Mouse (Mus musculus) cerebellum, postnatal 25 days (tissue): ENCODE results near the gene Eefsec.

Source experiments
- DNase-seq, 2 experiments: peaks; one replicate each; pipeline ENCODE4 v3.0.0; 2021; ENCODE audit warnings: mixed read lengths in 2 of 2

Gene Eefsec

DNA sequence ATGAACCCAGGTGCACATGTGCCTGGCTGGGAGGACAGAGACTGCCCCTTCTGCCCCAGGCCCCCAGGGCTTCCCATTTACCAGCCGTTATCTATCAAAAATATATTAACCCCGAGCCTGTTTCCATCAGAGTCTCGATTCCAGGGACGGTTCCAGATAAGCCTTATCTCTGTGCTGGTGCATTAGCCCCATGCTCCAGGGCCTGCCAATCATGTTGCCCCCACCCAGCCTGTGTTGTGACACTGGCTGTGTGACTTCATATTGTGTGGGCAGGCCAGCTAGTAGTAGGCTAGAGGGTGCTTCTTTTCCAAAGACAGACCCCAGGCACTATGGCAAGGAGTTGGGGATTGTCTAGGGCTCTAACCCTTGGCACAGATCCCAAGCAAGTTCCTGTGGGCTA is 190.9 kb downstream of the Eefsec start:
- no peak for DNase-seq

DNA sequence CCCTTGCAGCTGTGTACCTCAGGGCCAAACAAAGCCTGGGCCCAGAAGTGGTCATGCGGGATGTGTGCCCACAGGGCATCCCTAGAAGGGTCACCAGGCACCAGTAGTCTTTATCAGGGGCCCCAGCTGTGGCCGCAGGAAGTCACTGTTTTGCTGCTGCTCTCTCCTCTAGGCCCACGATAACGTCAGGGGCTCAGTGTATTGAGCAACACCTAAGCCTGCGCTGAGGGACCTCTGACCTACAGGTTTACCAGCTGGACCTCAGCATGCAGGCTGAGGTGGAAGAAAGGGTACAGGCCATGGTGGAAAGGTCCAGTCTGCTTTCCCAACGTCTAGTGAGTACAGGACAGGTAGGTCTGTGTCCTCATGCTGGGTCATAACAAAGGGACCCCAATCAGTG is 192.3 kb downstream of the Eefsec start:
- DNase-seq, result no peak

DNA sequence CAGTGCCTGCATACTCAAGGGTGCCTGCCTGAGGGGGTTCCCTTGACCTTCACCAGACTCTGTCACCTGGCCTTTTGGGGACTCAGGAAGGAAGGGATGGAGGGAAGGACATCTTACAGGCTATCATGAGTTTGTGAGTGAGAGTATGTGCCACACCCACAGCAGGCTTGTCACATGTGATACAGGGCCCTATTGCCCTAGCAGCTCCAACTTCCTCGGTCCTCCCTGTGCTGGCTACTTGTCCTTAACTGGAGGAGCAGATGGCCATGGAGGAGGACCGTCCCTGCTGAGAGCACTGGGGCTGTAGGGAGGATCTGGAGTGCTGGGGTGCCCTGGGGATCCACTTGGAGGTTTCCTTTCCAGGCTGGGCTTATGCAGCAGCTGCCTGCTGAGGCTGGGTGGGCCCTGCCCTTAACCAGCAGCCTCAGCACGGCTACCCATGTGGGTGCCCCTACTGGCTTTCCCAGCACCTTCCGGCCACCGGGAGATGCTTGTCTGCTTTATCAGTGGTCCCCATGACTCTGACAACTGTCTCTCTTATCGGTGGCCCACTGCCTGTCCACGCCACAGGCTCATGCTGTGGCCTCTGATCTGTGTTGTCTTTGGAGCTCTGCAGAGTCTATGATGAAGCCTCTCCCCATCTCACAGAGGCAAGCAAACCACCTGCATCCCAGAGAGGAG is 194.4 kb downstream of the Eefsec start:
- no peak for DNase-seq

DNA sequence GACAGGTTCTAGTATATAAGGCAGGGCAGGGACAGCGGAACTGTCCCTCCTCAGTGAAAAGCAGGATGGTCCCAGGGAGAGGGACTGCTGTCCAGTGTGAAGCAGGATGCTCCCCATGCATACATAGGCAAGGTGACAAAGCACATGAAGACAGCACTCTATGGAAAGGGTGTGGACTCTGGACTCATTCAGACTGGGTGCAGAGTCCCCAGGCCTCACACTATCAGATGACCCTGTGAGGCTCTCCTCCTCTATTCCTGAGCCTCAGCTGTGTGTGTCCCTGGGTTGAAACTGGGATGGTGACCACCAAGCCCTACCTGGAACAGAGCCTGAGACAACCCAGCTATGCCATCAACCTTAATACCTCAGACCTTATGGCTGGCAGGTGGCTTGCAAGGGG is 194.9 kb downstream of the Eefsec start:
- no peak for DNase-seq

DNA sequence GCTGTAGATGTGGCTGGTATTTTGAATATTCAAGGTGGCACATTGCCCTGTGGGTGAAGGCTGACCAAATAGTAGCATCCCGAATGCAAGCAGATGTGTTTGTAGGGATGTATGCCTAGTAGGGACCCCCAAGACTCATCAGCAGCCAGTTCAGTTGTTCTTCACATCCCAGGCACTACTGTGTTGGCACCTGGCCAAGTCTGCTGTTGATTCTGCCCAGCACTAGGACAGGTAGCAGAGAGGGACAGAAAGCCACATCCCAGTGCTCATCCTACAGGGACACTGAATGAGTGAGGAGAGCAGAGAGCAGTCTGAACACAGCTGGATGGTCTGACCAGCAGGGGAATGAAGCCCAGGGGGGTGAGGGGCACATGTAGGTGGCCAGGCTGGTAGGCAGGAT is 197.1 kb downstream of the Eefsec start:
- peak in 1 of 2 experiments; percentile 14 for DNase-seq

DNA sequence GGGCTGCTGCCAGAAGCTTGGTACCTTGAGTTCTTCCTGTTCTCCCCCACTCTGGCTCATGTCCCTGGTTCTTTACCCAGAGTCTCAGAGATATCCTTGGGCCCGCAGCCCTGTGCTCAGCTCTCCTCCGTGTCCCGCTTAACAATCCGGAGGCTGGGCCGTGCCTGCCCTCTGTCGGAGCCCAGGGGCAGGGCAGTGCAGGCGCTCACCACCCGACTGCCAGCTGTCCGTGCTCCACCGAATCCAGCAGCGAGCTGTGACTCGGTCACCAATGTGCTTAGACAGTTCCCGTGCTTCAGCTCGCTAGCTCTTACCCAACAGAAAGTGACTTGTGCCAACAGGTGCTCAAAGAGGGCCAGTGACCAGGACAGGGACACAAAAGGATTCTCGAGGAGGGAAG is 203.7 kb downstream of the Eefsec start:
- peak; percentile 61 to 75 for DNase-seq

DNA sequence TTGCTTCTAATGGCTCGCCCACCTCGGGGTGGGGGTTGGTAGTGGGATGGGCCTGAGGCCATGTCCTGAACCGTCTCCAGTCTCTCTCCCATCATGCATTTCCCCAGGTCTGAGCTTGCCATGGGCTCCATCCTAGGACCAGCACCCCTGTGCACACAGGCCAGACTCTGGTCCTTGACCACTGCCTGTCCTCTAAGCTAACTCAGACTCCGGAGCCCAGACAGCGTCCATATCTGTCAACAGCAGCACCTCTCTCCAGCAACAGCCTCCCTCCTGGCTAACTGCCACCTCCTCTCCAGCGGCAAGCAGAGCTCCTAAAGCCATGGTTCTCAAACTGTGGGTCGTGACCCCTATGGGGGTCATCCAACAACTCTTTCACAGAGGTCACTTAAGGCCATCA is 209.8 kb downstream of the Eefsec start:
- no peak for DNase-seq

DNA sequence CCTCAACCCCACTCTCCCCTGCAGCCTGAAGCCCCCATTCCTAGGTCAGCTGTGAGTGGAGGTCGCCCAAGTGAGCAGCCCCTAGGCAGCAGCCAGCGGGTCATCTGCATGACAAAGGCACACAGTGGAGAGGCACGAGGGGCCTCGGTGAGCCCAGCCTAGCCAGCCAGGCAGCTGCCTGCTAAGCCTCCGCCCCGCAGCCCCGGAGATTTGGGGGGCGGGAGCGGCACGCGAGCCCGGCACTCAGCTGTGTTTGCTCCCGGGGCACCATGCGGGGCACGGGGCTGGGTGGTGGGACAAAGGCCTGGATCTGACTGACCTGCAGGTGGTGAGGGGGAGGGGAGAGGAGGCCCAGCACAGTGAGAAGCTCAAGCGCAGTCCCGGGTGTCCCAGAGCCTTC is 210.4 kb downstream of the Eefsec start:
- DNase-seq, result no peak

DNA sequence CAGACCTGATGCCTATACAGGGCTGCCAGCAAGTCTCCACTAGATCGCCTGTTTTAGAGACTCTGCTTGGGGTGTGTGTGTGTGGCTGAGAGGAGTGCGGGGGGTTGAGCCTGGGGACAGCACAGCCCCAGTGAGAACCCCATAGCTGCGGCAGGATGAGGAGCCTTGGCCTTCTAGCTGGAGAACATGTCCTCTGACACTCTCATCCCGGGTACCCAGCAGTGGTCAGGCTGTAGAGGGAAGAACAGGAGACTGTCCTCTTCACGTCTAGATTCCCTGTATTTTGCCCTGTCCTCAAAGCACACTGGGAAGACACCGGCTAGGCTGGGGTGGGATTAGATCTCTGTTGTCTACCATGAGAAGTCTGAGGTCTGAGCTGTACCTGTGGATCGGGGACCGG is 210.9 kb downstream of the Eefsec start:
- no peak for DNase-seq

DNA sequence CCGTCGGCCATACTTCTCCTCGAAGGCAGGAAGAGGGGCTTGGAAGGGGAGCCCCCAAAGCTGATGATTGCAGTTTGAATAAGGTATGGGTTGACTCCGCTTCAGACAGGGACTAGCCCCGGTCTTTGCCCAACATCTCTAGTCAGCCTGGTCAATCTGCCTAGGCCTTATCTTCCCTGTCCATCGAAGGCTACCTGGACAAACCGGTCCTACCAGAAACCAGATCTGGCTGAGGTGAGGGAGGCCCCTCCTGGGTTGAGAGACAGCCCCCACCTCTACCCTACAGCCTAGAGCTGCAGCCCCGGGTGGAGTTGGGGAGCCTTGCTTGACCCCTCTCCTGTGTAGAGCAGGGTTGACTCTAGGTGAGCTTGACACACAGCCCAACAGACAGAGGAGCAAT is 212.3 kb downstream of the Eefsec start:
- DNase-seq, result no peak

DNA sequence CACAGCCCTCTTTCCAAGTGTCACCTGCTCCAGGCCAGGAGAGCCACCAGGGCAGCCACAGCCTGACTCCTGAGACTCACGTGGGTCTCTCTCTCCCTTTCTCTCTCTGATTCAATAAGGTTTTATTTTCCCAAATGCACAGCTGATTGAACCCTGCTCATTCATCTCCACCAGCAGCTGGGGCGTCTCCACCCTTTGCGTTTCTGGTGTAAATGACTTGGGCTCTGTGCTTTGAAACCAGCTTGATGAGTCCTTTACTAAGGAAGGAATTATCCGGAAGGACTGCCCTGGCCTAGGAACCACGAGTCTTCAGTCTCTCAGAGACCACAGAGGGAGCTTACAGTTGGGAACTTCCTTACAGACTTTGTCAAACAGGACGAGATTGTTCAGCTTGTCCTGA is 214.1 kb downstream of the Eefsec start:
- no peak for DNase-seq

DNA sequence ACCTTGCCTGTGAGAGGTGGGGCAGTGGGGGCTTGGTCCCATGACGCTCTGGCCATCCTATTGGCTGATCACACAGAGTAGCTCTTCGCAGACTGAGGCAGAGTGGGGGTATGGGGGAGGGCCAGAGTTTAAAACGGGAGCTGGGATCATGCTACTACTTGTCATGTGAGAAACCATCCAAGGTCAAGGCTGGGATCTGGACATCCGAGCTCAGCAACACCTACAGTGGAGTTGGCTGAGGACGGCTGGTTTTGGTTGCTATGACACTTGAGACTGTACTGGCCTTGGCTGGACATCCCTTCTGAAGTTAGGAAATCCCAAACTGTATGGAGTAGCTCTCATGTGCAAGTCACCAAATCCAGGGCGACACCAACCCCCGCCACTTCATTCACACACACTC is 214.5 kb downstream of the Eefsec start:
- no peak for DNase-seq

DNA sequence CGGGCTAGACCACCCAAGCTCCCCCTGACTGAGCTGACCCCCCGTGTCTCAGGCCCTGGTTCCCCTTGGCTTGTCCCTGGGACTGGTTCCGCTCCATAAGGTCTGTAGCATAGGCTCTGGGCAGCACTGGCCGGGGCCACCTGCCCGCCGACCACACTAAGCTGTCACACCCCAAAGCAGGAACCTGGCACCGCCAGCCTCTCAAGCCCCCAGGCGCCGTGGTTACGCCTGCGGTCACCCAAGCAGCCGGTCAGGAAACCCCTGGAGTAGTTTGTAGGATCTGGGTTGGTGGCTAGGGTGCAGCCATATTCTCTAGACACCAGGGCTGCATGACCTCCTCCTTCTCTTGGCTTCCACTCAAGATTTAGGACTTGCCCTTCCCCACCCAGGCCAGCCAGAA is 217.1 kb downstream of the Eefsec start:
- DNase-seq, result no peak

DNA sequence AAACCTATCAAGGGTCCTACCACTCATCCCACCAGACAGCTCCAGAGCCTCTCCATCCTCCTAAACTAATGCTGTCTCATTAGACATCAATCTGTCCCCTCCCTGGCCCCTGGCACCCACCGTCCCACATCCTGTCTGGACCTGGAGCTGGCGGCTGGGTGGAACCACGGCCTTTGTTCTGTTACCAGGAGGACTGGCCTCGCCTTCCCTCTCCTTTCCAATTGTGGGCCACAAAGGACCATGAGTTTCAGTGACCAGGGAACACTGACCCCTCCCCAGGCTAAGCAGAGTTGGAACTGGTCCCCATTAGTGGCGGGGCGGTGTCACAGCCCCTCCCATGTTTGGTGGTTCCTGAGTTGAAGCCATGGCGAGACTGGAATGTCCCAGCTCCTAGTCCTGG is 218.8 kb downstream of the Eefsec start:
- no peak for DNase-seq

DNA sequence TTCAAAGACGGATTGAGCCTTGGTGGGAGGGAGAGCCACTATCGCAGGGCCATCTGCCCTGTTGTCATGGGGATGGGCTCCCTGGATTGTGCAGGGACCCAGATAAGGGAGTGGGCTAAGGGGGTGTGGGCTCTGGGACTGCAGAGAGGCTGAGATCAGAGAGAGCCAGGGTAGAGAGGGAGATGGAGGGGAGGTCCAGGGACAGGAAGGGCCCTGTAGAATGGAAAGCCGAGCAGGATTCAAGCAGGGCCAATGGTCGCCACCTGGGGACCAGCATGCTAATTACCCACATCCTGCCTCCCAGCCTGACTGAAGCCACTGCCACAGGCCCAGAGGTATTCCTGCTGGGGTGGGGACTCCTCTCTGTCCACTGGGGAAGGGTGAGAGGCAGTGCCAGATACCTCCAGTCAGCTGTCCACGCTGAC is 219.8 kb downstream of the Eefsec start:
- DNase-seq, result no peak

DNA sequence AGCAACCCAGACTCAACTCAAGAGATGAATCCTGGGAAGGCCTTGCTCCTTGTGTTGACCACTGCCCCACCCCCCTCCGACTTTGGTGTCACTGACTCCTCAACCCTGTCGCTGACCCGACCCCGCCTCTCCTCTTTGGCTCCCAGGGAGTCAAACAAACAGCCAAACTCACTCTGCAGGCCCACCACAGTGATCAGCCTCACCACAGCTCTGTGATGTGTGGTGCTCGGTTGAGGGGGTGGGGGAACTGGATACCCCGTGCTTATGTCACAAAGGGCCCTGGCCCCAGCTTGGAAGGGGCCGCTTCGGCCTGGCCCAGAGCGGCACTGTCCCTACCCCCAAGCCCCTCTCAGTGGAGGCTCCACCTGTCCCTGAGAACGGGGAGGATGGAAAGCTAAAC is 224.4 kb downstream of the Eefsec start, which contains the start of gene Dnajb8:
Gene Dnajb8, plus strand, starts transcription at position 301 of the 400 bp plus-strand sequence.
- no peak for DNase-seq

DNA sequence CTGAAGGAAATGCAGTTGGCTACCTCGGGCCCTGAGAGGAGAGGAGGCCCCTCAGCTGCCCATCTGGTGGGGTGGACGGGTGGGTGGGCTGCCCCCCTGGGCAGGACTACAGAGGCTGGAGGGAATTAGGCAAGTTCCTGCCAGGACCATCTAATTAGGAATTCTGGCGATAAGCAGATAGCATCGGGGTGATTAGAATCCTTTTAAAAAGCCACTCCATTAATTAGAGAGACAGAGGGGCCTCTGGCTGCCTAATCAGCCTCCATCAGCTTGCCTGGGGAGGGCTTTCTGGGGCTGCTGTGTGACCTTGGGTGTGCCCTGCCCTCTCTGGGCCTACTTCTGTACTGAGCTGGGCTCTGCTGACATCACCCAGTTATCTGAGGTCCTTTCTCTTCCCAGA is 227.2 kb downstream of the Eefsec start:
- DNase-seq, result no peak

DNA sequence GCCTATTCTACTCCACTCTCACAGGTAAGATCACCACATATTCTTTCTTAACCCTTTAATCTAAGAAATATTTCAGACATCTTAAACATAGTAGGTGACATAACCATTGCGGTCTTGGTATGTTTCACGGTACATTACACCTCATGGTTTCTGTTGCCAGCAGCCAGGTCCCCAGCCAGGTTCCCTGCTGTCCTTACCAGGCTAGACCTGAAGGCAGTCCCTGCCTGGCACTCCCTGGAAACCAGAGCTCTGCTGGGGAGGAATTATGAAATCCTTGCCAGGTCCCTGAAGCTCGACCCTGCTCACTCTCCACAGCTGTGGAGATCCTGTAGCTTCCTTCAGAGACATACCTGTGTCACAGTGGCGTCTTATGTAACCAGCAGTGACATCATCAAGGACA is 230.1 kb downstream of the Eefsec start:
- DNase-seq, result no peak

DNA sequence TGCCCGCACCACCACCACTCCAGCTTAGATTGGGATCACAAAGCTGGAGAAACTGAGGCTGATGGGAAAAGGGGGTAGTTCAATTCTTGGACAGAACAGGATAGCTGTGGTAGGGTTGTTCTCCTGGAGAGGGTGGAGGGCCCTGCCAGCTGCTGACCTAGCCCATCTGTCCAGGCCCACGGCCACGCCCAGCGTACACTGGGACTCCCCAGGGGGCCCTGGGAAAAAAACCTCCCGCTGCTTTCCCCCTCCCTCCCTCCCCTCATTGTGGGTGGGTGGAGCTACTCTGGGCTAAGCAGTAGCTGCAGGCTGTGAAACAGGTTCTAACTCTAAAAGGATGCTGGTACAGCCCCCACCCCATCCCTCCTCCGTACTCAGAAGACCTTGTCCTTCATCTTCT is 230.5 kb downstream of the Eefsec start:
- DNase-seq, result no peak

DNA sequence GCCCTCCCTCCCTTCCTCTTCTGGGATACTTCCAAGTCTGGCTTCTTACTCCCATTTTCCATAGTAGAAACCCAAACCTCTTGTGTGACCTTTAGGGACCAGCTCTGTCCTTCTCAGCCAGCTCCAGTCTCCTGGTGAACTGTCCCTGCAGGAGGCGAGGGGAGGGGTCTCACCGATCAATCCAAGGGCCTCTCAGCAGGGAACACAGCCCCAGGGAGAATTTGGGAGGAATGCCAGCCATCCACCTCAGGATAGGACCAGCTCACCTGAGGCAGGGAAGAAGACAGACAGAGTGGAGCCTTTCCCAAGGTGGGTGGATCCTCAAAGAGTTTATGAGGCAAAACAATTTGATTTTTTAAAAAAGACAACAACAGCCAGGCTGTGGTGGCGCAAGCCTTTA is 236.2 kb downstream of the Eefsec start:
- no peak for DNase-seq

DNA sequence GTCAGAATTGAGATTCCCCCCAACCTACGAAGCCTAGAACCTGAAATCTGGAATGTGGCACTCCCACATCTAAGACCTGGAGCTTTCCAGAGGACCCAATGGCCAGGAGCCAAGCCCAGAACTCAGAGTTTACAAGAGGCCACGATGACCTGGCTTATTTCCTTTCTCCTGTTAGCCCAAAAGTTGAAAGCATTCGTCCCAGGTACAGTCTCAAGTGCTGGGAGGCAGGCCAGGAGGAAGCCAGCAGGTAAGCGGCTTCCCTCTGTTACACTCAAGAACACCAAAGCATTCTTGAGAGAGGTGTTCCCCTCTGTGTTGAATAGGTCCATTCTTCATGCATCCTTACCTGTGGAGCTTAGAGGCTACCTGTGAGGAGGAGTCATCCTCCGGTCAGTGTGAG is 236.9 kb downstream of the Eefsec start:
- DNase-seq, result no peak

DNA sequence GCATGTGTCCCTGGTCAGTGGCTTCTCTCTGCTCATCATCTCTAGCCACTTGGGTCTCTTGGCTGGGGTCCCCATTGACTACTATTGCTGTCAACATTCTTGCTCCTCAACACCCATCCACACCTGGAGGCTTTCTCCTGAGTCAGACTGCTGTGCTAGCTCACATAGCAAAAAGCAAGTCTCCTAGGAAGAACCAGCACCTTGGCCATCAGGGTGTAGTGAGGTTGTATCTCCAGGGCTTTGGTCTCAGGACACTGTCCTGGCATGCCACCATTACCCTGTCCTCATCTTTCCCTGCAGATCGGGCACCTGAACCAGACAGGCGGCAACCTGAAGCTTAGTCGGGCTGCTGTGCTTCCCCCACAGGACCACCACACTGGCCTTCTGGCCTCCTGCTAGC is 238.0 kb downstream of the Eefsec start:
- DNase-seq, result no peak

DNA sequence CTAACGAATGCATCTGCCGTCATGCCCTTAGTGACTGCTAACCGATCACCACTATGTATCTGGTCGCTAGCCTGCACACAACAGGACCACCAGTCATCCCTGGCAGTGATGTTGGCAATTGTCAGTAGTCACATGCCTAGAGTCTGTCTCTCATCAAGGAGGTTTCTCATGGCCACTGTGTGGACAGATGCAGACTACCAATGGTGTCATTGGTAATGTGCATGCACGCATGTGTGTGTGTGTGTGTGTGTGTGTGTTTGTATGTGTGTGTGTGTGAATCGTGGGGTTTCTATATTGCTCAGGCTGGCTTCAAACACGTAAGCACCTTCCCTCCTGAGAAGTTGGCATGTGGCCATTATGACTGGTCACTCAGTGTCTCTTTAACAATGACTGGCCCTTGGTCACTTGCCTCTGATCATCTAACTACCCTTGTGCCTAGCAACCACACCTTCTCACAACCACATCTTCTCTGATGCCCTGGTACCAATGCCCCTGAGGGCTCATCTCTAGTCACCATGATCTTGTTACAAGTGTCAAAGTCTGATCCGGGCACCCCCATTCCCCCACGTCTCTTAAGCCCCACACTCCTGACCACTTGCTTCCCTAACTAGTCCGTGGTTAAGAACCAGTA is 238.8 kb downstream of the Eefsec start:
- no peak for DNase-seq
